Mouse (Mus musculus) splenic B cell, adult 2 months (primary cell): ENCODE measurements around the gene Gm20388.
A peak's percentile ranks its signal among the peaks of the same experiment; 100 is the strongest.

Experiments
- DNase-seq: peaks from one replicate; pipeline ENCODE4 v3.0.0-alpha.2; 2011; ENCODE audit warnings: low read depth, low spot score
- H3K27me3 ChIP-seq: 2 replicates; pipeline ENCODE4 v1.6.1; 2012; ENCODE audit warnings: mild to moderate bottlenecking, low read length, moderate library complexity, mixed read lengths; ENCODE audit not compliant: control insufficient read depth, poor library complexity, insufficient read depth, severe bottlenecking
- H3K36me3 ChIP-seq: 2 replicates; pipeline ENCODE4 v1.6.1; 2012; ENCODE audit warnings: mild to moderate bottlenecking, low read length, moderate library complexity, mixed read lengths; ENCODE audit not compliant: control insufficient read depth, poor library complexity, insufficient read depth, severe bottlenecking

Gm20388 gene

DNA sequence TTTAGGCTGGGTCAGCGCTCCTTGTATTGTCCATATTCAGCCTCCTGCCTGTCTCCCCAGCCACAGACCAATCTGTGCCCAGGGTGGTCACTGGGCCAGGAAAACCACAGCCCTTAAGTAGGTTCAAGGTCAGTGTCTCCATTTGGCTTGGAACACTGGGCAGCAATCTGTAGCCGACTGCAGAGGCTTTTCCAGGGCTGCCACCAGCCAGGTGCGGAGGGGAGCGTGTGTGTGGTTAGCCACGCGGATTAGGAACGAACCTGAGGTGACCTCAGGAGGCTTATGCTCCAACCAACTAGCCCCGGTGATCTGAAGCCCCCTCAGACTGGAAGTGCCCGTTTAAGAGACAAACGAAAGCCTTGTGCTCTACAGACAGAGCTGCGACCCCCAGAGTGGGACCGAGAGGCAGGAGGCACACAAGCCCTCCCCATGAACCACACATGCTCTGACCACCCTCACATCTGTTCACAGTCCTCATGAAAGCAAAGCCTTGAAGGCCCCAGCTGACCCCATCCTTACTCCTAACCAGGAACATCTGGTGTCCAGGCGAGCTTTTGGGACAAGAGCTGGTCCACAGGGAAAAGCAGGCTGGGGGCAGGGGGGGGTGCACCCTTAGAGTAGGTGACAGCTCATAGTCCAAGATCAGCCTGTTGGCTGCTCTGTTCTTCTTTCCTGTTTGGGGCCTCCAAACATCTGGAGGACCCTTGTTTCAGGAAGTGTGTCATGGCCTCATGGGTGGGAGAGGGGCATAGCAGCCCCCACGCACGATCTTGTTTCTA, 2737.7 kb downstream of the Gm20388 start:
- Histone ChIP-seq H3K27me3 (no peaks in the 10 kb centered on the region), H3K36me3 (peaks cover 6% of the 10 kb centered on the region)
- no peak for DNase-seq

DNA sequence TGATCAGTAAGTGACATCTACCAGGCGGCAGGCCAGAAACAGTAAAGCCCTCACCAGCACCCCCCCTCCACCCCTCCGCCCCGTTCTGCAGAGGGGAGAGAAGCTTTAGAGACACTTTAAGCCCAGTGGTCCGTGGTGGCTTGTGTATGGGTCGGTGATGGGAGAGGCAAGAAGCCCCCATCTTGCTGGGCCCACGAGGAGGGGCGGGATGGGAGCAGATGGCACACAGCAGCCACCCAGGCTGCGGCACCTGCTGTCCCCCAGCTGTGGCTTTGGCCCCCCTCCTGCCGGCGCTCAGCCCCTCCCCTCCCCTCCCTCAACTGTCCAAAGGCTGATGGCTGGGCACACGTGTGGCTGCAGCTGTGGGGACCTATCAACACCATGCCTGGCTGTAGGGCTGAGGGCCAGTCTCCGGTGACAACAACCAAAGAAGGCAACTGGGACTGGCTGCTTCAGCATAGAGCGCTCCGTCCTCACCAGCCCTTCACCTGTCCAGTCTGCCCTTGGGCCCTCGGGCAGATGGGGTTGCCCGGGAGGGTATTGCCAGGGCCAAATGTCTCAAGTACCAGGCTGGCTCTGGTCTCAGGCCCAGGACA, 2740.8 kb downstream of the Gm20388 start:
- Histone ChIP-seq H3K36me3 (peaks cover 6% of the 10 kb centered on the region), H3K27me3 (no peaks in the 10 kb centered on the region)
- DNase-seq: no peak

DNA sequence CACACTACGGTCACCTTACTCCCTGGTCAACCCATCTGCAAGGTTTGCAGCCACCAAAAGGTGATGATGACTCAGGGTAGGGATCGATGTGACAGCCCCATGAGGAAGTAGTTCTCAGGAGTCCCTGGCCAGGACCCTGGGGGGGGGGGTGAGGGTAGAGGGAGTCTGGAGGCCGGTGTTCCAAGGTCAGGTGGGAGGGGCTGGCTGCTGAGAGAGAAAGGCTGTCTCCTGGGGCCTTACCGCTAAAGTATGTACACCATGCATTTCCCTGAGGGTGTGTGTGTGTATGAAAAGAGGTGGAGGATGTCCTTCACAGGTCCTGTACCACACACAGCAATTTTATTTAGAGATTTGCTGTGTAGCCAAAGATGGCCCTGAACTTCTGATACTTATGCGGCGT, 2742.0 kb downstream of the Gm20388 start:
- Histone ChIP-seq H3K27me3 (no peaks in the 10 kb centered on the region), H3K36me3 (peaks cover 6% of the 10 kb centered on the region)
- no peak for DNase-seq

DNA sequence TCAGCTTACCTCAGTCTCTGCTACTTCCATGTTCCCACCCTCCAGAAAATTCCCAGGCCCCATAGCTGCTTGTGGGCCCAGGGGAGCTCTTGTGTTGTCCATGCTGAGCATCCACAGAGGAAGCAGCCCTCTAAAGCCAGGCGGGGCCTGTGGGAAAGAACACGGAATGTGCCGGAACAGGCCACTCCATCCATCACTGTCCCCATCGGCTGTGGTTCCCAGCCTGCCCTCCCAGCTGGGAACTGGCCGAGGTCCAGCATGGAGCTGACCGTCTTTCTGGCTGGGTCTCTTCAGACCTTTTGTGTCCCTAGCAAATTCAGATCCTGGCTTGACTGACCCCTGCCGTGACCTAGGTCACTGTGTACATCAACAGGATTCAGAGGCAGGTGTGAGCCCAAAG, 2744.1 kb downstream of the Gm20388 start:
- no peaks in the 10 kb centered on the region for H3K27me3 ChIP-seq
- no peak for DNase-seq
- peaks cover 2% of the 10 kb centered on the region for H3K36me3 ChIP-seq

DNA sequence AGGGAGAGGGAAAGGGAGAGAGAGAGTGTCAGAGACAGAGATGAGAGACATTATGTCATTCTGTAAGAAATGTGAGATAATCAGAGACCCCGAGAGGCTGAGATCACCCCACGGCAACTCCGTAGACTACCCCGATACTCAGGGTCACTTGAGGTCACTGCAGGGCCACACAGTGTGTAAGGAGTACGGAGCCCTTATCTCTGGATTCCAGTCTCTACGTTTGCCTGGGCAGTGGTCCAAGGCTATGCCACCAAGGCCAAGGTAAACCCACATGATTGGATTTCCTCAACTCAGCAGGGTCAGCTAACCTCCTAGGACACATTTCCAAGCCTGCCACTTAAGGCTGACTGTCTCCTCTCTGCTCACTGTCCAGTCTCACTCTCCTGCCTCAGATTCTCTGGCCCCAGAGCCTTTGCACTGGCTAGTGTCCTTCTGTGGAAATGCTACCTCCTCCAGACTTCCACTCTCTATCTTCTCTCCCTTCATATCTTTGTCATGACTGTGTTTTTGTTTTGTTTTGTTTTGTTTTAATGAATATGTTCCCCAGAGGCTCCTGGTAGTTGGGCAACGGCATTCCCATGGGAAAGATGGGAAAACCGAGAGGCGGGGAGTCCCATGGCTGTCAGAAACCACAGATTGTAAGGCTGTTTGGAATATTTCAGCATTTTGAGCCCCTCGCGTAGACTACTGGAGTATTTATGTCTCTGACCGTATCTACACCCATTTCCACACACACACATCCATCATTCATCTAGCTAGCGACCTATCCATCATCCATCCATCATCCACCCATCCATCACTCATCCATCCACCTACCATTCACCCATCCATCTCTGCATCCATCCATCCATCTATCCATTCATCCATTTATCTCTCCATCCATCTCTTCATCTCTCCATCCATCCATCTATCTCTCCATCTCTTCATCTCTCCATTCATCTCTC, 2745.7 kb downstream of the Gm20388 start:
- Histone ChIP-seq H3K27me3 (no peaks in the 10 kb centered on the region), H3K36me3 (no peaks in the 10 kb centered on the region; the same call in 1 of the 2 replicates)
- no peak for DNase-seq

DNA sequence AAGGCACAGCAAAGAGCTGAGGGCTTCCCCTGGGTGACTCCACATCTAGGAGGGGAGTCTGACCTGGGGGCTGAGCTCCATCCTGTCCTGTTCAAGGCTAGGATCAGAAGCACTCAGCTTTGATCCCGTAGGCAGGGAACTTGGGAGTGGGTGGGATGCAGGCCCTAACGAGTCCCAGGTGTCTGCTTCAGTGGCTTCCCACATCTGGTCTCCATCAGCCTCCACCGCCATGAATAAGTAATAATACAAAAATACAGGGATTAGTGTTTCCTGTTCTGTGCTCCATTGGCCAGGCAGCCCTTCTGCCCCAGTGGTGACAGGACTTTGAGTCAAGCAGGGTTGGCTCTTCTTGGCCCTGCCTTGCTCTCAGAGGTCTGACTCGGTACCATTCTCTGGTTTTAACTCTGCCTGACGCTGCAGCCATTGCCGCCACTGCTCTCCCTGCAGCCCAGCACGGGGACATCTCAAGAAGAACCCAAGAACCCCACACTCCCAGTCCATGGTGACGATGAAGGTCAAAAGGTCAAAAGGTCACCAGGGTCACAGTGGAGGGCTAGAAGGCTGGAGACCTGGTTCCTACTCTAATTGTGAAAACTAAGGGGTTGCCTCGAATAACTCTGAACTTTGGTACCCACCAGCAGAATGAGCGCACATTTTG, 2747.6 kb downstream of the Gm20388 start:
- no peaks in the 10 kb centered on the region for H3K36me3 ChIP-seq

DNA sequence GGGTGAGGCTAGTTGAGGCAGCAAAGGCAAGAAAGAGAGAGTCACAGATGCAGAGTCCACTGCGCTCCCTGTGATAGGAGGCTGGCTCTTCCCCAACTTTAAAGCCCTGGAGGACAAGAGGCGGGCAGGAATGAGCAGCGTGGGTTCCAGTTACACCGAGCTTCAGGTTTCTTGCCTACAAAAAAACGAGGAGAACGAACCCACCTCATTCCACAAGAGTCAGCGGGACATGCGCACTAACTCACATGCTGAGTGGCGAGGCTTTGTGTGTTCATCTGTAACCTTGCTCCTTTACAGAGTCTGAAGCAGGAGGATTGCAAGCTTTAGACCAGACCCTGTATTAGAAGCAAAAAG, 2748.1 kb downstream of the Gm20388 start:
- H3K27me3 ChIP-seq: no peaks in the 10 kb centered on the region

More for the DNA sequence above, 2747.6 kb downstream of the Gm20388 start:
- DNase-seq: no peak
- no peaks in the 10 kb centered on the region for H3K27me3 ChIP-seq

DNA sequence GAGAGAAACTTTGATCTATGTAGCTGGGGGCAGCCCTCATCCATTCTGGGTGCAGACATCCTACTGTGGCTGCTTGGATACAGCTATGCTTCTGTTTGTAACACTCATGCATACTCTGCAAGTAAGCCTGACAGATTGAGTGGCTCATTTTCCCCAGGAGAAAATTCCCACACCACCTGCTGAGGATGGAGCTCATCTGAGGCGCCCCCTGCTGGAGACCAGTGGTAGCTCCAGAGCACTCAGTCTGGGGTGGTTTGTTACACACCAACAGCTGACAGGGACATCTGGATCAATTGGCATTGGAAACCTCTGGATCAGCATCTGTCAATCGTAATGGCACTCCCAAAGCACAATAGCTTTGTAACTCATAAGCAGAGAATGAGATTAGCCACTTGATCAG, 2749.4 kb downstream of the Gm20388 start:
- Histone ChIP-seq H3K27me3 (no peaks in the 10 kb centered on the region), H3K36me3 (no peaks in the 10 kb centered on the region)
- peak; percentile 56 for DNase-seq

More for the DNA sequence above, 2748.1 kb downstream of the Gm20388 start:
- no peak for DNase-seq
- H3K36me3 ChIP-seq: no peaks in the 10 kb centered on the region

DNA sequence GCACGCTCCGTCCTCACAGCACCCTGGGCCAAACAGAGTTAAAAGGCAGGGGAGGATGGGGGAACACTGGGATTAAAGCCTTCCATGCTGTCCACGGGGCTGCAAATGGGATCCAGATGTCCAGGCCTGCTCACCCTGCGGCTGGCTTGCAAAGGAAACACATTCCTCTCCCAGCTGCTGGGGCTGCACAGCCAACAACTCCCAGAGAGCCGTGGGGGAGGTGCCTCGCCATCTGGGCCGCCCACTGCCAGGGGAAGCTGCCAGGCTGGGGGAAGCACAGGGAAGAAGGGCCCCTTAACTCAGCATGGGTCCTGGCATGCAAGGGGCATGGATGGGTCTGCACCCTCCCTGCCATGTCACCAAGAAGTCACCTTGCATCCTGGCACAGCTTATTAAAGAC, 2750.5 kb downstream of the Gm20388 start:
- no peak for DNase-seq
- Histone ChIP-seq H3K36me3 (no peaks in the 10 kb centered on the region), H3K27me3 (no peaks in the 10 kb centered on the region)

DNA sequence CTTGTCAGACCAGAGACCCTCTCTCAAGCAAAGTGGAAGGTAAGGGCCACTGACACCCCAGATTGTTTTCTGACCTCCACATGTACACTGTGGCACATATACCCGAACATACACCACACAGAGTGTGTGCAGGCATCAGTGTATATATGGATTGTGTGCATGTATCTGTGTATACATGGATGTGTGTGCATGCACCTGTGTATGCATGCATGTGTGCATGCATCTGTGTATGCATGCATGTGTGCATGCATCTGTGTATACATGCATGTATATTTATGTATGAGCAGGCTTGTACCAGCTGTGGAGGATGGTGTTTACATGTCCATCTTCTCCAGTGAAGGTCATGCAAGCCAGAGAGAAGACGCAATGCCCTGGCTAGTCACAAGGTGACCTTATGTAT, 2751.3 kb downstream of the Gm20388 start:
- Histone ChIP-seq H3K36me3 (no peaks in the 10 kb centered on the region), H3K27me3 (no peaks in the 10 kb centered on the region)
- DNase-seq: no peak

DNA sequence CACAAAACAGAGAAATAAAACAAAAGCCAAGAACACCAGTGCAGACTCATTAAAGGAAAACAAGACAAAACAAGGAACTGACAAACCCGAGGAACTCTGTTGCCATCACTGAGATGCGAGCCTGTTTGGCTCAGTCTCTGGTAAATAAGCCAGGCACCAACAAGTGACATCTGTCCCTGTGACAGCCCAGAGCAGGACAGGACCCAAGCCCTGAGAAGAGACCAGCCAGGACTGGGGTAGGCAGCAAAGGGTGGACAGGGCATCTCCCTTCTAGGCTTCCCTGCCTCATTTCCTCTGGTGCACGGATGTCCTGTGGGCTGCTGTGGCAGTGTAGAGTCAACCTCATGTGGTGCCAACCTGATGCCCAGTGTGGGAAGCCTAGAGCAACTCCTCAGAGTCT, 2752.5 kb downstream of the Gm20388 start:
- Histone ChIP-seq H3K36me3 (no peaks in the 10 kb centered on the region), H3K27me3 (no peaks in the 10 kb centered on the region)
- DNase-seq: no peak

DNA sequence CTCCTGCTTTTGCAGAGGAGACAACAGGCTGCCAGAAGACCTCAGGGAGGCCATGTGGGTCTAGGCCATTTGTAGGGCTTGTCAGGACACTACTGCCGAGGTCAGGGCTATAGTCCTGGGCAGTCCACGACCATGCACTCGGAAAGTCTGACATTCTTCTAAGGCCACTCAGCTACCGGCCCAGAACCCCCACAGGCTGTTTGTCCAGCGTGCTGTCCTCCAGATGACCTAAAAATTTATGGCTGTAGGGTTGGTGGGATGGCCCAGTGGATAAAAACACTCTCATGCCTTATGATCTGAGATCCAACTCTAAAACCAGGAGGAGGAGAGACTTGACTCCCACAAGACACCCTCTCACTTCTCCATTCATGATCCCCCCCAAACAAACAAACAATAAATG, 2753.0 kb downstream of the Gm20388 start:
- no peak for DNase-seq
- no peaks in the 10 kb centered on the region for H3K36me3 ChIP-seq
- H3K27me3 ChIP-seq: no peaks in the 10 kb centered on the region

DNA sequence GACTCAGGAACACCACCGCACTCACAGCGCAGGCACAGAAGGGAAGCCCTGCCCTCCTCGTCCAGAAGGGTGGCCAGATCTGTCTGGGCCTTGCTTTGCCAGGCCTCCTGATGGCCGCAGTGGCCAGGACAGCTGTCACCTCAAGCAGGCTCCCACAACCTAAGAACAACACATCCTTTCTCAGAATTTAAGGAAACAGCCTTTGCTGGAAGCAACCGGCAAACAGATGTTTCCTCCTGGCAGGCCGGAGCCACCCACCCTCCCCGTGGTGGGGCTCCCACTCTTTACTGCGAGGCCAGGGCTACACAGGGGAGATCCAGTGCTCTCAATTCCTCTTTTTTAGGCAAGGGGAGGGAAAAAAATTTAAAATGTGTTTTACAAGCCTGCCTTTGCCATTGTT, 2754.6 kb downstream of the Gm20388 start:
- Histone ChIP-seq H3K27me3 (no peaks in the 10 kb centered on the region), H3K36me3 (no peaks in the 10 kb centered on the region)
- peak; percentile 36 for DNase-seq

DNA sequence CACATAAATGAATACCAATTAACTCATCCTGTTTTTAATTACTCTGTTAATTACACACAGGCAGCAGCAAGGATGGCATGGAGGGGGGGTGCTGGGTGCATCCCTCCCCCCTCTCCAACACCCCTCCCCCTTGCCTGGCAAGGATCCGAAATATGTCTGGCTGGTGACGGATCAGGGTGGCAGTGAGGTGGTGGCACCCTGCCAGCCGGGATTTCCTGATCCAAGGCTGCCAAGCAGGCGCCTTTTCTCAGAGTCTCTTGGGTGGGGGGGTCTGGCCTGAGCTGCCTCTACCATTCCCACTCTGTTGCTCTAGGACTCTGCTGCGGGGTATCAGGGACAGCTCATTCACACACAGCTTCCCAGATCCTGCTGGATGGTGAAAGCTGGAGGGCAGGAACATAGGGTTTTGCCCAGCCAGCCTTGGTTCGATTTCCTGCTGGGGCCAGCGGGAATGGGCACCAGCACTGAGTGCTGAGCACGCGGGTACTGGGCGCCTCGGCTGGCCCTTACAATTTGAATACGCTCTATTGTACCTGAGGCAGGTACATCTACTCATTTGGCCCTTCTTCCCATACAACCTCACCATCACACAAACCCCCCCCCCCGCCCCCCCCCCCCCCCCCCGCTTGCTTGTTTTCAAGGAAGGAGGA, 2755.2 kb downstream of the Gm20388 start:
- Histone ChIP-seq H3K36me3 (no peaks in the 10 kb centered on the region), H3K27me3 (no peaks in the 10 kb centered on the region)
- no peak for DNase-seq
